Mouse (Mus musculus) bone marrow macrophage, adult 2 months (primary cell): ENCODE data around the gene Glis2.

Source experiments
- CTCF ChIP-seq: IDR thresholded peaks from 2 replicates; pipeline ENCODE4 v1.5.1; 2012; ENCODE audit warnings: low read depth, mild to moderate bottlenecking, low read length, moderate library complexity
- POLR2A ChIP-seq: IDR thresholded peaks from 2 replicates; pipeline ENCODE4 v1.6.1; 2012; ENCODE audit warnings: mild to moderate bottlenecking, low read depth, low read length, borderline replicate concordance

- TF ChIP-seq POLR2A (no peak), CTCF (no peak)
These were observed 15.9 kb upstream of the Glis2 start for GRCm38 (mm10) chr16:4578630-4579029.
